Mouse (Mus musculus): Measurements from ENCODE around the gene Ccdc15. TPM values are rescaled to one million over a fixed set of nuclear protein-coding genes. Genes with fewer than 3 reads are reported as not detected.

The Ccdc15 gene
- polyA plus RNA-seq, 1 experiment from 2014 or later, result 9.3 TPM

DNA sequence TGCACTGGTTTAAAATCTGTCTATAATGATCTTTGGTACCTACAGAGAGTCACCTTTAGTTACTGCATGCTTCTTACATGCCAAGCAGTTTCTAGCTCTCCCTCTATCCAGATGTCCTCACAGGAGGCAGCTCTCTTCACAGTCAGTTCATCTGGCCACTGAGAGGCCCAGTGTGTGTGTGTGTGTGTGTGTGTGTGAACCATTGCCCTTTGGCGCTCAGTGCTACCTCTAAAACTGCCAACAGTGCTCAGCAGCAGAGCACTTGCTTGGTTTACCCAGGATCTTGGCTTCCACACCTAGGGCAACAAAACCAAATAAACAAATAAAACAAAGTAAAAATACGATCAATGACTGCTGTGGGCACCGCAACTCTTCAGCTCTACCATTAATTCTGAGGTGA lies 98.3 kb downstream of the Ccdc15 start:
- Histone ChIP-seq H3K9me3 (no peaks in the 10 kb centered on the region), H3K4me2 (no peak overlapping the region), H3K4me1 (0 out of 2 replicates have a peak, but pooled peaks cover 5% of the 10 kb centered on the region), H3K36me3 (no peaks in the 10 kb centered on the region), H3K9ac (no peak overlapping the region), H3K27me3 (no peaks in the 10 kb centered on the region), H3K4me3 (no peak overlapping the region), H3K27ac (no peak overlapping the region)
- 73% methylated on average over 3 of the region's 3 CpGs for WGBS
- ATAC-seq (ENCODE audit: borderline replicate concordance, extremely low read depth, low FRiP score, low TSS enrichment), result no peak

GRCm38 (mm10) chr9:37248381-37248906 lies 99.8 kb downstream of the Ccdc15 start:
- Histone ChIP-seq H3K4me3 (no peak overlapping the region), H3K9ac (no peak overlapping the region), H3K4me2 (no peak overlapping the region), H3K9me3 (no peaks in the 10 kb centered on the region), H3K36me3 (no peaks in the 10 kb centered on the region), H3K27me3 (no peaks in the 10 kb centered on the region), H3K4me1 (no peaks in the 10 kb centered on the region), H3K27ac (no peak overlapping the region)
- 48% methylated on average over 3 of the region's 3 CpGs for WGBS
- no peak for ATAC-seq (ENCODE audit: borderline replicate concordance, extremely low read depth, low FRiP score, low TSS enrichment)

- Histone ChIP-seq H3K9ac (no peak overlapping the region), H3K4me2 (no peak overlapping the region), H3K27ac (no peak overlapping the region), H3K4me3 (no peak overlapping the region), H3K9me3 (no peaks in the 10 kb centered on the region), H3K27me3 (no peaks in the 10 kb centered on the region), H3K4me1 (no peaks in the 10 kb centered on the region), H3K36me3 (no peaks in the 10 kb centered on the region)
- no peak for ATAC-seq (ENCODE audit: borderline replicate concordance, extremely low read depth, low FRiP score, low TSS enrichment)
Observed at GRCm38 (mm10) chr9:37247429-37247828, 100.8 kb downstream of the Ccdc15 start.

GRCm38 (mm10) chr9:37245810-37246209 lies 102.4 kb downstream of the Ccdc15 start:
- Histone ChIP-seq H3K9me3 (no peaks in the 10 kb centered on the region), H3K36me3 (no peaks in the 10 kb centered on the region), H3K27me3 (no peaks in the 10 kb centered on the region), H3K9ac (no peak overlapping the region), H3K4me1 (no peaks in the 10 kb centered on the region), H3K27ac (no peak overlapping the region), H3K4me2 (no peak overlapping the region), H3K4me3 (no peak overlapping the region)
- no peak for ATAC-seq (ENCODE audit: borderline replicate concordance, extremely low read depth, low FRiP score, low TSS enrichment)
- WGBS, result 100% methylated on average over 1 of the region's 1 CpGs

DNA sequence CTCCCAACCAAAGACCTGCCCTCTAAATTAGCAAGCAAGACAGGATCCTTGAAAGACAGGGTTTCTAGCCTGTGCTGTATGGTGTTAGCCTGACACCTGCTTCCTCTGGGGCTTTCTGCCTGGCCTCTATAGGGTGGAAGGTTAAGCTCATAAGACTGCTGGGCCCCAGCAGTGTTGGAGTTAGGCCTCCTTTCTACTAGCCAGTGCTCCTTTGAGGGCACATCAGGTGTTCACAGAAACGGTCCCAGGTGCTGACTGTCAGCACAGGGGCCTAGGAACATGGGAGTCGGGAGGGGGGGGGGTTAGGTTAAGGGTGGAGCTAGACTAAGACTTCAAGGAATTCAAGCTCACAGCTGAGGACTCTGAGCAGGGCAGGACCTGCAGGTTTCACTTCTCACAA lies 102.8 kb downstream of the Ccdc15 start:
- Histone ChIP-seq H3K36me3 (no peaks in the 10 kb centered on the region), H3K4me3 (no peak overlapping the region), H3K4me1 (no peaks in the 10 kb centered on the region), H3K9ac (no peak overlapping the region), H3K27me3 (no peaks in the 10 kb centered on the region), H3K27ac (no peak overlapping the region), H3K9me3 (no peaks in the 10 kb centered on the region), H3K4me2 (no peak overlapping the region)
- WGBS, result 41% methylated on average over 2 of the region's 2 CpGs
- ATAC-seq (ENCODE audit: borderline replicate concordance, extremely low read depth, low FRiP score, low TSS enrichment), result no peak

- H3K9me3 ChIP-seq, result no peaks in the 10 kb centered on the region
- H3K36me3 ChIP-seq, result no peaks in the 10 kb centered on the region
- no peak overlapping the region for H3K4me3 ChIP-seq
- no peak overlapping the region for H3K27ac ChIP-seq
- no peak overlapping the region for H3K9ac ChIP-seq
- H3K4me1 ChIP-seq, result no peaks in the 10 kb centered on the region
- no peaks in the 10 kb centered on the region for H3K27me3 ChIP-seq
- H3K4me2 ChIP-seq, result no peak overlapping the region
- no peak for ATAC-seq (ENCODE audit: borderline replicate concordance, extremely low read depth, low FRiP score, low TSS enrichment)
- WGBS, result 60% methylated on average over 1 of the region's 1 CpGs
Observed at GRCm38 (mm10) chr9:37244600-37244999, 103.6 kb downstream of the Ccdc15 start.

- Histone ChIP-seq H3K4me2 (no peak overlapping the region), H3K27me3 (no peaks in the 10 kb centered on the region), H3K27ac (no peak overlapping the region), H3K4me3 (no peak overlapping the region), H3K36me3 (no peaks in the 10 kb centered on the region), H3K4me1 (no peaks in the 10 kb centered on the region), H3K9me3 (no peaks in the 10 kb centered on the region), H3K9ac (no peak overlapping the region)
- WGBS, result 80% methylated on average over 3 of the region's 3 CpGs
- no peak for ATAC-seq (ENCODE audit: borderline replicate concordance, extremely low read depth, low FRiP score, low TSS enrichment)
Observed at GRCm38 (mm10) chr9:37242764-37243163, 105.5 kb downstream of the Ccdc15 start.

DNA sequence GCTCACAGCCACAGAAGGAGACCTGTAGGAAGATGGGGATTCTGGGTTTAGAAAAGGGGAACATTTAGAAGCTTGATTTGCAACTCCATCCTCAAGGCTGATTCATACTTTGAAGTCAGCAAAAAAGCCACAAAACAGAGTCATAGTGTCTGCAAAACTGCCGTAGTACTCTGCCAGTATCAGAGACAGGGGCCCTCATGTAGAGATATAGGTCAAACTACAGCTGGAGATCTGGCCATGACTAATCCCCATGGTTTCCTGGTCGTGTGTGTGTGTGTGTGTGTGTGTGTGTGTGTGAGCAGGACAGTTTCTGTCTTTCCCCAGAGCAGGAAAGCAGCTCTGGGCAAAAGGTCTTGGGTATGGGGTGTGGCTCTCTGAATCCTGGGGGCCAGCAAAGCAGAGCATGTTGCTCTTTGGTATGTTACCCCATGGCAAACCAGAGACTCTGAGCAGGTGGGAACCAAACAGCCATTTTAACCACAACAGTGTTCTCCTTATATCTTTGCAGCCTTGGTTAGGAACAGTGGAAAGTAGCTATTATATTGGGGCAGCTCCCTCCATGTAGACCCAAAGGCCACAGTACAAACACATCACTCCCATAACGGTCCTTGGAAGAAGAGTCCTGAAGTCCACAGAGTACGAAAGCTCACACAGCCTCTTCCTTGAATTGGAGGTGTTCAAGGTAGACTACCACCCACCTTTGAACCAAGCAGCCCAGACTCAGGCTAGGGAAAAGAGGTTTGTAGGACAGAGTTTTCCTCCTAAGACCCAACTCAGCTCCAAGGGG lies 112.1 kb downstream of the Ccdc15 start:
- Histone ChIP-seq H3K27me3 (no peaks in the 10 kb centered on the region), H3K4me1 (no peaks in the 10 kb centered on the region), H3K27ac (no peak overlapping the region), H3K4me2 (no peak overlapping the region), H3K9ac (no peak overlapping the region), H3K36me3 (no peaks in the 10 kb centered on the region), H3K9me3 (no peaks in the 10 kb centered on the region), H3K4me3 (no peak overlapping the region)
- no peak for ATAC-seq (ENCODE audit: borderline replicate concordance, extremely low read depth, low FRiP score, low TSS enrichment)
- WGBS, result 57% methylated on average over 4 of the region's 4 CpGs

GRCm38 (mm10) chr9:37232201-37233195 lies 115.7 kb downstream of the Ccdc15 start:
- Histone ChIP-seq H3K9me3 (no peaks in the 10 kb centered on the region), H3K4me2 (no peak overlapping the region), H3K4me3 (no peak overlapping the region), H3K36me3 (no peaks in the 10 kb centered on the region), H3K4me1 (no peaks in the 10 kb centered on the region), H3K27me3 (no peaks in the 10 kb centered on the region), H3K9ac (no peak overlapping the region), H3K27ac (no peak overlapping the region)
- ATAC-seq (ENCODE audit: borderline replicate concordance, extremely low read depth, low FRiP score, low TSS enrichment), result no peak
- 67% methylated on average over 22 of the region's 22 CpGs for WGBS

- Histone ChIP-seq H3K9ac (no peak overlapping the region; the same call in 1 of the 2 replicates), H3K4me3 (no peak overlapping the region), H3K27ac (no peak overlapping the region), H3K4me1 (no peaks in the 10 kb centered on the region), H3K4me2 (no peak overlapping the region), H3K27me3 (no peaks in the 10 kb centered on the region), H3K9me3 (no peaks in the 10 kb centered on the region), H3K36me3 (no peaks in the 10 kb centered on the region)
- ATAC-seq (ENCODE audit: borderline replicate concordance, extremely low read depth, low FRiP score, low TSS enrichment), result no peak
- WGBS, result 90% methylated on average over 9 of the region's 9 CpGs
Observed at GRCm38 (mm10) chr9:37230486-37231195, 117.6 kb downstream of the Ccdc15 start.

- H3K4me2 ChIP-seq, result no peak overlapping the region
- H3K27me3 ChIP-seq, result no peaks in the 10 kb centered on the region
- ATAC-seq (ENCODE audit: borderline replicate concordance, extremely low read depth, low FRiP score, low TSS enrichment), result peak; percentile 62; the same call in 1 of the 2 replicates
- no peak overlapping the region for H3K4me3 ChIP-seq
- H3K9ac ChIP-seq, result no peak overlapping the region
- H3K9me3 ChIP-seq, result no peaks in the 10 kb centered on the region
- no peak overlapping the region for H3K27ac ChIP-seq
- 3% methylated on average over 1 of the region's 1 CpGs for WGBS
- H3K36me3 ChIP-seq, result no peaks in the 10 kb centered on the region
- H3K4me1 ChIP-seq, result no peaks in the 10 kb centered on the region
Observed at GRCm38 (mm10) chr9:37229880-37230325, 118.3 kb downstream of the Ccdc15 start.
